Mouse (Mus musculus): ENCODE results near the gene Nhsl2. TPM values are rescaled to one million over a fixed set of nuclear protein-coding genes. Genes with fewer than 3 reads are reported as not detected.

Gene Nhsl2
- polyA plus RNA-seq, 1 experiment = 13.1 TPM

- H3K27me3 ChIP-seq (ENCODE audit: control insufficient read depth, insufficient read depth, low read length) = no peaks in the 10 kb centered on the region
- peak overlapping the region; percentile 65 for H3K27ac ChIP-seq (ENCODE audit: insufficient read depth, low read length)
- H3K4me1 ChIP-seq (ENCODE audit: control insufficient read depth, insufficient read depth, low read length) = peaks cover 6% of the 10 kb centered on the region; the same call in 1 of the 2 replicates
- no peak for TF ChIP-seq CTCF (IDR thresholded peaks at IDR 0.05; ENCODE audit: borderline replicate concordance, insufficient read depth, low read depth, low read length)
- peak; percentile 68 to 81 for DNase-seq
- 16% methylated on average over 7 of the region's 7 CpGs for WGBS
- H3K4me3 ChIP-seq (replicated peaks; ENCODE audit: insufficient read depth, low read depth, low read length) = peak overlapping the region; percentile 84
Measured at GRCm38 (mm10) chrX:101851566-101852354, 2.6 kb downstream of the Nhsl2 start.

- Histone ChIP-seq H3K27me3 (ENCODE audit: control insufficient read depth, insufficient read depth, low read length) (no peaks in the 10 kb centered on the region), H3K4me1 (ENCODE audit: control insufficient read depth, insufficient read depth, low read length) (peaks cover 3% of the 10 kb centered on the region; the same call in 1 of the 2 replicates), H3K4me3 (replicated peaks; ENCODE audit: insufficient read depth, low read depth, low read length) (no peak overlapping the region), H3K27ac (ENCODE audit: insufficient read depth, low read length) (no peak overlapping the region)
- peak in 1 of 2 experiments; percentile 30 for DNase-seq
- TF ChIP-seq CTCF (IDR thresholded peaks at IDR 0.05; ENCODE audit: borderline replicate concordance, insufficient read depth, low read depth, low read length) (no peak), POLR2A (IDR thresholded peaks at IDR 0.05; ENCODE audit: borderline replicate concordance, insufficient read depth, low read length) (no peak)
- 12% methylated on average over 4 of the region's 4 CpGs for WGBS
Measured at GRCm38 (mm10) chrX:101863666-101864378, 14.6 kb downstream of the Nhsl2 start.

GRCm38 (mm10) chrX:101864788-101865187 lies 15.6 kb downstream of the Nhsl2 start:
- TF ChIP-seq POLR2A (IDR thresholded peaks at IDR 0.05; ENCODE audit: borderline replicate concordance, insufficient read depth, low read length) (no peak), CTCF (IDR thresholded peaks at IDR 0.05; ENCODE audit: borderline replicate concordance, insufficient read depth, low read depth, low read length) (no peak)
- no peak overlapping the region for H3K27ac ChIP-seq (ENCODE audit: insufficient read depth, low read length)
- H3K4me3 ChIP-seq (replicated peaks; ENCODE audit: insufficient read depth, low read depth, low read length) = no peak overlapping the region
- H3K27me3 ChIP-seq (ENCODE audit: control insufficient read depth, insufficient read depth, low read length) = no peaks in the 10 kb centered on the region
- peaks cover 3% of the 10 kb centered on the region; the same call in 1 of the 2 replicates for H3K4me1 ChIP-seq (ENCODE audit: control insufficient read depth, insufficient read depth, low read length)
- 72% methylated on average over 5 of the region's 5 CpGs for WGBS
- no peak for DNase-seq

DNA sequence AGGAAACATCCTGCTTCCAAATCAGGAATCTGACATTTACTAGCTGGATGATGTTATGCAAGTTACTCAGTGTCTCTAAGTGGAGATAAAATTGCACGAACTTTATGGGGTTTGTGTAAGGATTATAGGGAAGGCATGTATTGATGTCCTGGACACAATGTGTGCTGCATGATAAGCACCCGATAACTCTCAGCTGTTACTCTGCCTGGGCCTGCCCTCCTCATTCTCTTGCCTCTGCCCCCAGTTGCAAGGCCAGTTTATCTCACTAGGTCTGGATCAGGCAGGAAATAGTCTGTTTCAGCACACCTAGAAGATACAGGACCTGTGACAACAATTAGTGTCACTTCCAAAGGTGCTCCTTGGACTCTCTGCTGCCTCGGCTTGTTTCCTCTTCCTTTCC lies 25.0 kb downstream of the Nhsl2 start:
- 66% methylated on average over 3 of the region's 3 CpGs for WGBS
- no peak for DNase-seq
- Histone ChIP-seq H3K4me1 (ENCODE audit: control insufficient read depth, insufficient read depth, low read length) (peaks cover 5% of the 10 kb centered on the region), H3K27me3 (ENCODE audit: control insufficient read depth, insufficient read depth, low read length) (no peaks in the 10 kb centered on the region), H3K27ac (ENCODE audit: insufficient read depth, low read length) (no peak overlapping the region), H3K4me3 (replicated peaks; ENCODE audit: insufficient read depth, low read depth, low read length) (no peak overlapping the region)
- TF ChIP-seq CTCF (IDR thresholded peaks at IDR 0.05; ENCODE audit: borderline replicate concordance, insufficient read depth, low read depth, low read length) (no peak), POLR2A (IDR thresholded peaks at IDR 0.05; ENCODE audit: borderline replicate concordance, insufficient read depth, low read length) (no peak)

GRCm38 (mm10) chrX:101874901-101875300 lies 25.7 kb downstream of the Nhsl2 start:
- H3K4me1 ChIP-seq (ENCODE audit: control insufficient read depth, insufficient read depth, low read length) = peaks cover 5% of the 10 kb centered on the region
- no peak overlapping the region for H3K4me3 ChIP-seq (replicated peaks; ENCODE audit: insufficient read depth, low read depth, low read length)
- H3K27me3 ChIP-seq (ENCODE audit: control insufficient read depth, insufficient read depth, low read length) = no peaks in the 10 kb centered on the region
- TF ChIP-seq POLR2A (IDR thresholded peaks at IDR 0.05; ENCODE audit: borderline replicate concordance, insufficient read depth, low read length) = no peak
- no peak for TF ChIP-seq CTCF (IDR thresholded peaks at IDR 0.05; ENCODE audit: borderline replicate concordance, insufficient read depth, low read depth, low read length)
- WGBS = 82% methylated on average over 2 of the region's 2 CpGs
- H3K27ac ChIP-seq (ENCODE audit: insufficient read depth, low read length) = no peak overlapping the region
- no peak for DNase-seq

DNA sequence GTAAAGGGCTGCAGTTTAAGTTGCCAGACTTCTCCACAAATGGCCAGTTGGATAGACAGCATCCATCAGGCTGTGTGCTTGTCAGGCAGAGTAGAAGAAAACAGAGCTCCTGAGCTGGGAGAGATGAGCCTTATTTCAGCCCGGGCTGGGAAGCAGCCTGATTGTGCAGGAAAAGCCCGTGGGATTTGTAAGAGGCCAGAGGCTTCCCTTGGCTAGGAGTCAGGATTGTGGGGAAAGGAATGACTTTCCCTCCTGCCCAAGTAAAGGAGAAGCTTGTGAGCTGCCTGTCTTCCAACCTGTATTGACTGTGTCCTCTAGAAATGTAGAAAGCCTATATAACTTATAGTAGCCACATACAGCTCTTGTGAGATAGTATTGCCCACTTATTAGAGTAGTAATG lies 27.0 kb downstream of the Nhsl2 start:
- Histone ChIP-seq H3K4me3 (replicated peaks; ENCODE audit: insufficient read depth, low read depth, low read length) (no peak overlapping the region), H3K27me3 (ENCODE audit: control insufficient read depth, insufficient read depth, low read length) (no peaks in the 10 kb centered on the region), H3K27ac (ENCODE audit: insufficient read depth, low read length) (no peak overlapping the region), H3K4me1 (ENCODE audit: control insufficient read depth, insufficient read depth, low read length) (peaks cover 5% of the 10 kb centered on the region)
- 24% methylated on average over 2 of the region's 2 CpGs for WGBS
- DNase-seq = no peak
- TF ChIP-seq CTCF (IDR thresholded peaks at IDR 0.05; ENCODE audit: borderline replicate concordance, insufficient read depth, low read depth, low read length) (no peak), POLR2A (IDR thresholded peaks at IDR 0.05; ENCODE audit: borderline replicate concordance, insufficient read depth, low read length) (no peak)

- TF ChIP-seq POLR2A (IDR thresholded peaks at IDR 0.05; ENCODE audit: borderline replicate concordance, insufficient read depth, low read length) = no peak
- no peak for TF ChIP-seq CTCF (IDR thresholded peaks at IDR 0.05; ENCODE audit: borderline replicate concordance, insufficient read depth, low read depth, low read length)
- no peaks in the 10 kb centered on the region for H3K27me3 ChIP-seq (ENCODE audit: control insufficient read depth, insufficient read depth, low read length)
- no peak overlapping the region for H3K27ac ChIP-seq (ENCODE audit: insufficient read depth, low read length)
- H3K4me3 ChIP-seq (replicated peaks; ENCODE audit: insufficient read depth, low read depth, low read length) = no peak overlapping the region
- H3K4me1 ChIP-seq (ENCODE audit: control insufficient read depth, insufficient read depth, low read length) = peaks cover 7% of the 10 kb centered on the region
- DNase-seq = no peak
- 77% methylated on average over 4 of the region's 4 CpGs for WGBS
Measured at GRCm38 (mm10) chrX:101877840-101878239, 28.7 kb downstream of the Nhsl2 start.

DNA sequence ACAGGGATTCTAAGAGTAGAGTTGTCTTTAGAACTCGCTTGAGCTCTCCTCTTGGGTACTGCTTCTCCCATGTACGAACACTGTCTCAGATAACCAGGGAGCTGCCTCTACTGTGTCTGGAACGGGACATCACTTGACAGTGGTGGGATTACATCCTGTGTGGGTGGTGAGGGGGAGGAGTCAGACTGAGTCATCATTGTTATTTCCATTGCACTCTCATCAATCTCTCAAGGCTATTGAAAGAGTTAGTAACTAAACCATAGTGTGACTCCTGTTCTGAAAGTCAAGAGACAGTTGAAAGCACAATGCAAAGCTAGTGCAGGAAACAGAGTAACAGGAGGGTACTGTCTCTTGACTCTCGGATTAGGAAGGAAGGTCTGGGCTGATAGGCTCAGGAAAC lies 29.4 kb downstream of the Nhsl2 start:
- DNase-seq = no peak
- Histone ChIP-seq H3K27me3 (ENCODE audit: control insufficient read depth, insufficient read depth, low read length) (no peaks in the 10 kb centered on the region), H3K27ac (ENCODE audit: insufficient read depth, low read length) (no peak overlapping the region), H3K4me3 (replicated peaks; ENCODE audit: insufficient read depth, low read depth, low read length) (no peak overlapping the region), H3K4me1 (ENCODE audit: control insufficient read depth, insufficient read depth, low read length) (peaks cover 7% of the 10 kb centered on the region)
- 71% methylated on average over 4 of the region's 4 CpGs for WGBS
- TF ChIP-seq POLR2A (IDR thresholded peaks at IDR 0.05; ENCODE audit: borderline replicate concordance, insufficient read depth, low read length) (no peak), CTCF (IDR thresholded peaks at IDR 0.05; ENCODE audit: borderline replicate concordance, insufficient read depth, low read depth, low read length) (no peak)

Measured in cerebellum, adult 2 months (tissue).